Mouse (Mus musculus) ES-E14 (cell line): ENCODE results near the gene Tescl.

Experiments used
- CHD2 ChIP-seq: IDR thresholded peaks from 2 replicates; pipeline ENCODE4 v1.6.1; 2014; ENCODE audit warnings: mild to moderate bottlenecking, low read depth, low read length, inconsistent platforms
- HCFC1 ChIP-seq: IDR thresholded peaks from 2 replicates; pipeline ENCODE4 v1.6.1; 2012; ENCODE audit warnings: low read length, inconsistent platforms, borderline replicate concordance; ENCODE audit not compliant: insufficient read depth
- MAFK ChIP-seq: IDR thresholded peaks from 2 replicates; pipeline ENCODE4 v1.6.1; 2014; ENCODE audit warnings: mild to moderate bottlenecking, low read depth, low read length, inconsistent platforms; ENCODE audit not compliant: insufficient read depth
- ZNF384 ChIP-seq: IDR thresholded peaks from 2 replicates; pipeline ENCODE4 v1.6.1; 2012; ENCODE audit warnings: low read depth, low read length, inconsistent platforms

DNA sequence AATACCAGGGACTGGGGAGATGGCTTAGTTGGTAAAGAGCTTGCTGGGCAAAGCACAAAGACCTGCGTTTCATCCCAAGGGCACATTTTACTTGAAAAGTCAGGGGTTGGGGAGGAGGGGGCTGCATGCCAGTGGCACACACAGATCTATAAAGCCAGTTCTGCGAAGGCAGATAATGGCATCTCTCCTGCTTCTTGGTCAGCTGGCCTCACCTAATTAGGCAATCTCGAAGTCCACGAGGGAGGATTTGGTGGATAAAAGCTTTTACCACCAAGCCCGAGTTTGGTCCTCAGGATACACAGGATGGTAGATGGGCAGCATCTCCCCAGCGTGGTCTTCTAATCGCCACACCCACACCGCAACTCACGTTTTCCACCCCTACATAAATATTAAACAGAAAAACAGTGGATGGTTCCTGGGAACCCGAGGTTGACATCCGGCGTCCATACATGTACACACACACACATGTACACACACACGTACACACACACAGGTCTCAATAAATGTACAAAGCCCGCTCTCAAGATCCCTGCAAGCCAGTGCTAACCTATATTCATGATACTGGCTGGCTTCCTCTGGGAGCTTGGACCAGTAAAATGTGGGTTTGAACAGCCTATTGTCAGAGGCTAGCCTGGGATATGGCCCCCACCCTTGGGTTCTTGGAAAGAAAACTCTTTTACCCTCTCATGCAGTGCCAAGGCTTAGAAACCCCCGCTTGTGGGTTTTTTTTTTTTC lies 36.2 kb downstream of the Tescl start:
- no peak for TF ChIP-seq CHD2
- no peak for TF ChIP-seq ZNF384
- no peak for TF ChIP-seq MAFK
- TF ChIP-seq HCFC1 = no peak
